Mouse (Mus musculus): ENCODE measurements around the gene Sergef. TPM values are rescaled to one million over a fixed set of nuclear protein-coding genes. Genes with fewer than 3 reads are reported as not detected.

Sergef gene
- total and polyA plus RNA-seq, 2 experiments from 2014 or later = 41.8 to 48.0 TPM

- WGBS = 61% methylated on average over 7 of the region's 7 CpGs
- Histone ChIP-seq H3K27ac (peak overlapping the region; percentile 15; the same call in 1 of the 2 replicates), H3K4me2 (ENCODE audit: low read depth, low read length) (no peak overlapping the region), H3K9me3 (ENCODE audit: low read length) (no peaks in the 10 kb centered on the region), H3K9ac (replicated peaks; ENCODE audit: low read length) (no peak overlapping the region), H3K27me3 (ENCODE audit: insufficient read depth, low read length) (no peaks in the 10 kb centered on the region), H3K4me3 (ENCODE audit: low read length) (no peak overlapping the region), H3K4me1 (ENCODE audit: insufficient read depth, low read length) (peaks cover 8% of the 10 kb centered on the region), H3K36me3 (ENCODE audit: insufficient read depth, low read length) (no peaks in the 10 kb centered on the region)
- TF ChIP-seq CTCF (IDR thresholded peaks at IDR 0.05; ENCODE audit: low read depth) = no peak
- DNase-seq (ENCODE audit: low spot score) (no peak), ATAC-seq (no peak)
These were observed 88.4 kb downstream of the Sergef start for GRCm38 (mm10) chr7:46551173-46551572.

GRCm38 (mm10) chr7:46548124-46548523 is 91.5 kb downstream of the Sergef start:
- no peak for DNase-seq (ENCODE audit: low spot score)
- no peak for TF ChIP-seq CTCF (IDR thresholded peaks at IDR 0.05; ENCODE audit: low read depth)
- no peaks in the 10 kb centered on the region for H3K36me3 ChIP-seq (ENCODE audit: insufficient read depth, low read length)
- no peaks in the 10 kb centered on the region for H3K27me3 ChIP-seq (ENCODE audit: insufficient read depth, low read length)
- no peaks in the 10 kb centered on the region; the same call in 1 of the 2 replicates for H3K4me1 ChIP-seq (ENCODE audit: insufficient read depth, low read length)
- H3K9me3 ChIP-seq (ENCODE audit: low read length) = no peaks in the 10 kb centered on the region
- no peak overlapping the region for H3K27ac ChIP-seq
- no peak overlapping the region for H3K9ac ChIP-seq (replicated peaks; ENCODE audit: low read length)
- WGBS = 85% methylated on average over 3 of the region's 3 CpGs
- no peak for ATAC-seq
- H3K4me2 ChIP-seq (ENCODE audit: low read depth, low read length) = no peak overlapping the region
- no peak overlapping the region for H3K4me3 ChIP-seq (ENCODE audit: low read length)

GRCm38 (mm10) chr7:46547642-46548041 is 92.0 kb downstream of the Sergef start:
- WGBS = 87% methylated on average over 3 of the region's 3 CpGs
- Histone ChIP-seq H3K36me3 (ENCODE audit: insufficient read depth, low read length) (no peaks in the 10 kb centered on the region), H3K4me3 (ENCODE audit: low read length) (no peak overlapping the region), H3K4me2 (ENCODE audit: low read depth, low read length) (no peak overlapping the region), H3K9ac (replicated peaks; ENCODE audit: low read length) (no peak overlapping the region), H3K4me1 (ENCODE audit: insufficient read depth, low read length) (no peaks in the 10 kb centered on the region; the same call in 1 of the 2 replicates), H3K27ac (no peak overlapping the region), H3K27me3 (ENCODE audit: insufficient read depth, low read length) (no peaks in the 10 kb centered on the region), H3K9me3 (ENCODE audit: low read length) (no peaks in the 10 kb centered on the region)
- TF ChIP-seq CTCF (IDR thresholded peaks at IDR 0.05; ENCODE audit: low read depth) = no peak
- ATAC-seq = no peak
- DNase-seq (ENCODE audit: low spot score) = no peak

GRCm38 (mm10) chr7:46546539-46546938 is 93.1 kb downstream of the Sergef start:
- ATAC-seq (no peak), DNase-seq (ENCODE audit: low spot score) (no peak)
- Histone ChIP-seq H3K4me2 (ENCODE audit: low read depth, low read length) (no peak overlapping the region), H3K27me3 (ENCODE audit: insufficient read depth, low read length) (no peaks in the 10 kb centered on the region), H3K4me1 (ENCODE audit: insufficient read depth, low read length) (no peaks in the 10 kb centered on the region; the same call in 1 of the 2 replicates), H3K27ac (no peak overlapping the region), H3K9me3 (ENCODE audit: low read length) (no peaks in the 10 kb centered on the region), H3K4me3 (ENCODE audit: low read length) (no peak overlapping the region), H3K36me3 (ENCODE audit: insufficient read depth, low read length) (no peaks in the 10 kb centered on the region), H3K9ac (replicated peaks; ENCODE audit: low read length) (no peak overlapping the region)
- 69% methylated on average over 4 of the region's 4 CpGs for WGBS
- no peak for TF ChIP-seq CTCF (IDR thresholded peaks at IDR 0.05; ENCODE audit: low read depth)

- DNase-seq (ENCODE audit: low spot score) (peak; percentile 71), ATAC-seq (peak; percentile 87)
- no peak overlapping the region for H3K4me2 ChIP-seq (ENCODE audit: low read depth, low read length)
- H3K27ac ChIP-seq = peak overlapping the region; percentile 54; the same call in 1 of the 2 replicates
- H3K9me3 ChIP-seq (ENCODE audit: low read length) = no peaks in the 10 kb centered on the region
- no peaks in the 10 kb centered on the region for H3K36me3 ChIP-seq (ENCODE audit: insufficient read depth, low read length)
- TF ChIP-seq CTCF (IDR thresholded peaks at IDR 0.05; ENCODE audit: low read depth) = no peak
- no peak overlapping the region for H3K9ac ChIP-seq (replicated peaks; ENCODE audit: low read length)
- H3K4me1 ChIP-seq (ENCODE audit: insufficient read depth, low read length) = no peaks in the 10 kb centered on the region; the same call in 1 of the 2 replicates
- H3K27me3 ChIP-seq (ENCODE audit: insufficient read depth, low read length) = no peaks in the 10 kb centered on the region
- WGBS = 39% methylated on average over 12 of the region's 12 CpGs
- H3K4me3 ChIP-seq (ENCODE audit: low read length) = no peak overlapping the region
These were observed 95.4 kb downstream of the Sergef start for GRCm38 (mm10) chr7:46544195-46544641.

- Histone ChIP-seq H3K27me3 (ENCODE audit: insufficient read depth, low read length) (no peaks in the 10 kb centered on the region), H3K4me3 (ENCODE audit: low read length) (no peak overlapping the region), H3K36me3 (ENCODE audit: insufficient read depth, low read length) (no peaks in the 10 kb centered on the region), H3K4me2 (ENCODE audit: low read depth, low read length) (no peak overlapping the region), H3K27ac (no peak overlapping the region), H3K9me3 (ENCODE audit: low read length) (no peaks in the 10 kb centered on the region), H3K9ac (replicated peaks; ENCODE audit: low read length) (no peak overlapping the region), H3K4me1 (ENCODE audit: insufficient read depth, low read length) (no peaks in the 10 kb centered on the region; the same call in 1 of the 2 replicates)
- no peak for DNase-seq (ENCODE audit: low spot score)
- TF ChIP-seq CTCF (IDR thresholded peaks at IDR 0.05; ENCODE audit: low read depth) = no peak
- WGBS = 85% methylated on average over 3 of the region's 3 CpGs
- ATAC-seq = no peak
These were observed 97.5 kb downstream of the Sergef start for GRCm38 (mm10) chr7:46542117-46542516.

- no peaks in the 10 kb centered on the region for H3K36me3 ChIP-seq (ENCODE audit: insufficient read depth, low read length)
- no peaks in the 10 kb centered on the region for H3K9me3 ChIP-seq (ENCODE audit: low read length)
- H3K4me2 ChIP-seq (ENCODE audit: low read depth, low read length) = no peak overlapping the region
- no peaks in the 10 kb centered on the region for H3K27me3 ChIP-seq (ENCODE audit: insufficient read depth, low read length)
- no peak for DNase-seq (ENCODE audit: low spot score)
- ATAC-seq = no peak
- no peak overlapping the region for H3K9ac ChIP-seq (replicated peaks; ENCODE audit: low read length)
- no peak overlapping the region for H3K4me3 ChIP-seq (ENCODE audit: low read length)
- 73% methylated on average over 1 of the region's 1 CpGs for WGBS
- no peak for TF ChIP-seq CTCF (IDR thresholded peaks at IDR 0.05; ENCODE audit: low read depth)
- peaks cover 4% of the 10 kb centered on the region; the same call in 1 of the 2 replicates for H3K4me1 ChIP-seq (ENCODE audit: insufficient read depth, low read length)
- no peak overlapping the region for H3K27ac ChIP-seq
These were observed 99.0 kb downstream of the Sergef start for GRCm38 (mm10) chr7:46540616-46541015.
